Mouse (Mus musculus) frontal cortex, postnatal 10 days (tissue): ENCODE measurements around the gene Jsrp1.

Source experiments
- DNase-seq, 2 experiments: peaks; one replicate each; pipeline ENCODE4 v3.0.0; 2022; ENCODE audit warnings: low spot score in 2 of 2, mixed read lengths in 1 of 2

Gene Jsrp1

GRCm38 (mm10) chr10:80810084-80810483 is 3.2 kb downstream of the Jsrp1 start:
- peak in 1 of 2 experiments; percentile 8 for DNase-seq

GRCm38 (mm10) chr10:80808985-80809632 is 4.2 kb downstream of the Jsrp1 start:
- DNase-seq: peak in 1 of 2 experiments; percentile 13

DNA sequence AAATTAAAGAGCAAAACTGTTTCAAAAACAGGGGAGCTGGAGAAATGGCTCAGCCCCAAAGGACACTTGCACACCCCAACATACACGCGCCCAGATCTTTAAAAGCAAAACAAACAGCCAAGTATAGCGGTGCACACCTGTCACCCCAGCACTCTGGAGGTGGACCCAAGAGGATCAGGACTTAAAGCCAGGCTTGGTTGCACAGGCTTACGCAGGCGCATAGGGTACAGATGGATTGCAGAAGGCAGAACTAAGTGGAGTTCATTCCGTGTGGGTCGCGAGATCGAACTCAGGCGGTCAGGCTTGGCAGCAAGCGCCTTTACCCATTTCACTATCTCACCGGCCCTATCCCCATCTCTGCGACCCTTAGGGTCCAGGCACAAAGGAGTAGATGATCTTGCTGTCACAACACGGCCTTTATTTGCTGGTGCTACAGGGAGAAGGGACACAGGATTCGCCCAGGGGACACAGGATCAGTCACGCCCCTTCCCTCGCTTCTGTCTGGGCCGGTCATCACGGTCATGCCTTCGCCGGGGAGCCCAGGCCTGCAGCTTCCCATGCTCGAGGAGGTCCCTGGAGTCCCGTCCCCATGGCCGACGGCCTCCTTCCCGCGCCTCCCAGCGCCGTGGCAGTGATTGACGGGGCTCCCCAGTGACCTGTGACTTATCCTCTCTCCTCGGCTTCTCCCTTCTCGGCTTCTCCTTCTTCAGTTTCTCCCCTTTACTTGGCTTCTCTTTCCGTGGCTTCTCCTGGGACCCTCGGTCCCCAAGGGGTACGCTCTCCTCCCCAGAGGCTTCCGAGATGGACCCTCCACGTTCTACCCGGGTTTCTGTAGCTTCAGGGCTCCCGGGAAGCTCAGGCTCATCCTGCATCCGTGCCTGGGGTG is 5.0 kb downstream of the Jsrp1 start:
- peak in 1 of 2 experiments; percentile 10 for DNase-seq

GRCm38 (mm10) chr10:80807057-80807627 is 6.2 kb downstream of the Jsrp1 start:
- peak; percentile 83 to 87 for DNase-seq

GRCm38 (mm10) chr10:80806341-80807056 is 6.8 kb downstream of the Jsrp1 start:
- DNase-seq: no peak

- DNase-seq: peak; percentile 67 to 68
Measured at GRCm38 (mm10) chr10:80805925-80806324, 7.4 kb downstream of the Jsrp1 start.

DNA sequence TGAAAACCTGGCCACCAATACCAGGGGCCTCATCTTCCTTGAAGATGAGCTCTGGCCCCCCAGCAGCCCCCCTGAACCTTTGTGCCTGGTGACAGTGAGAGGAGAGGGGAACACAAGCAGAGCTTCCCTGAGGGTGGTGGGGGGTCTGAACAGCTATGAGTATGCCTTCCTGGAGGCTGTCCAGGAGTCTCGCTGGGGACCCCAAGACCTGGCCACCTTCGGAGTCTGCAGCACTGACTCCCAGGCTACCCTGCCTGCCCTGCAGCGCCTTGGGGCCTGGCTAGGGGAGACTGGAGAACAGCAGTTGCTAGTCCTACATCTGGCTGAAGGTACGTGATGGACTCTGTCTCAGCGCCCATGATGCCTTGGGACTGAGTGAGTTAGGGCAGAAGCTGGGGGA is 8.0 kb downstream of the Jsrp1 start:
- DNase-seq: peak in 1 of 2 experiments; percentile 29

DNA sequence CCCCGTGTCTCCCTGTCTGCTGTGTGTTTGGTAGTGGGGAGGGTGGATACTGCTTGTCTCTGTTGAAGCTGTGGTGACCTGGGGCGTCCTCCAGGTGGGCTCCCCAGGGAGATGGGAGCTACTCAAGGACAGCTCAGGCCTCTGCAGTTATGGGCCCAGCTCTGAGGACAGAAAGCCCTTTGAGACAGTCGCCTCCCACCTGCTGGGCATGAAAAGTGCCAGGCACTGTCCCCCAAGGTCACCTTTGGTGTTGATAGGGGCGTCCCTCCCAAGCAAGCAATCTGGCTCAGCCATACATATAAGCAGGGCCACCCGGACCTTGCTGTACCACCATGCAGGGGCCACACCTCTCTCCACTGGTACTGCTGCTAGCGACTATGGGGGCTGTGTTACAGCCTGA is 8.4 kb downstream of the Jsrp1 start, which contains the start of gene Amh:
Gene Amh, plus strand, starts transcription at position 328 of the 400 bp plus-strand sequence.
- peak in 1 of 2 experiments; percentile 13 for DNase-seq

DNA sequence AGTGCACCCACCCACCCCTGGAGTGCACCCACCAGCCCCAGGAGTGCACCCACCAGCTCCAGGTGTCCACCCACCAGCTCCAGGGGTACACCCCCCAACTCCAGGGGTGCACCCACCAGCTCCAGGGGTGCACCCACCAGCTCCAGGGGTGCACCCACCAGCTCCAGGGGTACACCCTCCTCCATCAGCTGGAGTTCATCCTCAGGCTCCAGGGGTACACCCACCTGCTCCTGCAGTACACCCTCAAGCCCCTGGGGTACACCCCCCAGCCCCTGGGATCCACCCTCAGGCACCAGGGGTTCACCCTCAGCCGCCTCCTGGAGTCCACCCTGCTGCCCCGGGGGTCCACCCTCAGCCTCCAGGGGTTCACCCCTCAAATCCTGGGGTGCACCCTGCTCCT is 9.0 kb downstream of the Jsrp1 start:
- DNase-seq: peak in 1 of 2 experiments; percentile 18

DNA sequence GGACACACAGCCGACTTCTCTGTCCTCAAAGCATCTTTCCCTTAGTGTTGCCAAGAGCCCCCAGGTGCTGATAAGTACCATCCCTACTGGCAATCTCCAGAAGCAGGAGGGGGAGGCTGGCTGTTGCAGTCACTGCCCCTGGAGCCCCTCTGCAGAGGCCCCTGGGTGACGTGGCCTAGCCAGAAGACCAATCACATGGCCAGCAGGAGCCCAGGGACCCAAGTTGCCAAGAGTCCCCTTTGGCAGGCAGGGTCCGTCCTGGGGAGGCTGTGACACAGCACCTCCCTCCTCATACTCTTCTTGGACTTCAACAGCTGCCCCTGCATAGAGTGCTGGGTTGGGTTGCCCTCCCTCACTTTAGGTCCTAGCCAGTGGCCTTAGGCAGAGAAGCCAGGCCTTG is 10.3 kb downstream of the Jsrp1 start:
- DNase-seq: no peak

DNA sequence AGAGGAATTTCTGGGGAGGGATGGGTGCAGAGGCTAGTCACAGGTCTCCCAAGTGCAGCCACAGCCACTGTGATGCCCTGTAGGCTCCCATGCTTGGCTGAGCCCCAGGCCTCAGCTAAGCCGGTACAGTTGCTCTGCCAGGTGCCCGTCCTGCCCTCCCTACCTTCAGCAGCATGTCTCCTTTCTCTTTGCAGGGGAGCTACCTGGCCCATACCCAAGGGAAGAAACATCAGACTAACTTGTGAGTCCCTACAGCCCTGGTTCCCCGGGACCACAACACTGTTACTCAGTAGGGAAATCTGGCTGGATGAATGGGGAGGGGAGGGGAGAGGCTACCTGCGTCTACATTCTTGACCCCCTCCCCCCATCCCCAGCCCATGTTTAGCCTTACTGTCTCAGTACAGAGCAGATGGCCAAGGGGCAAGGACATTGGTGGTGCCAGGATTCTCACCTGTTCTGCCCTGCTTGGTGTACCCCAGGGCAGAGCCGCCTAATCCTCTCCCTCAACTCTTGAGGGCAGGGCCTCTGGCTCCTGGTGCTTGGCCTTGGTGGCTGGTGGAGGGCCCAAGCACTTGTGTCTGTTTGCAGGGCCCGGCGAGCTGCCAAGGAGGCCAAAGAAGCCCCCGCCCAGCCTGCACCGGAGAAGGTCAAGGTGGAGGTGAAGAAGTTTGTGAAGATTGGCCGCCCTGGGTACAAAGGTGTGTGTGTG is 10.9 kb downstream of the Jsrp1 start:
- no peak for DNase-seq

DNA sequence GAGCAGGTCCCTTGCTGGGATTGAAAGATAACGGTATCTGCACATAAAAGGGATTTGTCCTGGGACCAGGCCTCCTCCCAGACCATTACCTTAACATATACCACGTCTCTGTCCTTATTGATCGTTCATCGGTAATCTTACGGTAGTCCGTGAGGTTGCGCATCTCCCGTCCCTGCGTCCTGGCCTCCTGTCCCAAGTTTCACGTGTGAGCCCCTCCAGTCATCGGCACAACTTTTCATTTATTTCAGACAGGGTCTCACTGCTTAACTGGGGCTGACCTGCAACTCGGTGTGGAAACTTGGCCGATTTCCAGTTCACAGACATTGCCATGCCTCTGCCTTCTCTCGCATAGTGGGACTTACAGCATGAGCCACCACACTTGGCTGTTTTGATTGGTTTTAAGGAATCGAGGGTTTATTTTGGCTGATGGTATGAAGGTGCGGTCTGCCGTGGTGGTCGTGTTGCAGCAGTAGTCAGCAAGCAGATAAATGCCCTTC is 14.2 kb downstream of the Jsrp1 start:
- peak in 1 of 2 experiments; percentile 6 for DNase-seq

DNA sequence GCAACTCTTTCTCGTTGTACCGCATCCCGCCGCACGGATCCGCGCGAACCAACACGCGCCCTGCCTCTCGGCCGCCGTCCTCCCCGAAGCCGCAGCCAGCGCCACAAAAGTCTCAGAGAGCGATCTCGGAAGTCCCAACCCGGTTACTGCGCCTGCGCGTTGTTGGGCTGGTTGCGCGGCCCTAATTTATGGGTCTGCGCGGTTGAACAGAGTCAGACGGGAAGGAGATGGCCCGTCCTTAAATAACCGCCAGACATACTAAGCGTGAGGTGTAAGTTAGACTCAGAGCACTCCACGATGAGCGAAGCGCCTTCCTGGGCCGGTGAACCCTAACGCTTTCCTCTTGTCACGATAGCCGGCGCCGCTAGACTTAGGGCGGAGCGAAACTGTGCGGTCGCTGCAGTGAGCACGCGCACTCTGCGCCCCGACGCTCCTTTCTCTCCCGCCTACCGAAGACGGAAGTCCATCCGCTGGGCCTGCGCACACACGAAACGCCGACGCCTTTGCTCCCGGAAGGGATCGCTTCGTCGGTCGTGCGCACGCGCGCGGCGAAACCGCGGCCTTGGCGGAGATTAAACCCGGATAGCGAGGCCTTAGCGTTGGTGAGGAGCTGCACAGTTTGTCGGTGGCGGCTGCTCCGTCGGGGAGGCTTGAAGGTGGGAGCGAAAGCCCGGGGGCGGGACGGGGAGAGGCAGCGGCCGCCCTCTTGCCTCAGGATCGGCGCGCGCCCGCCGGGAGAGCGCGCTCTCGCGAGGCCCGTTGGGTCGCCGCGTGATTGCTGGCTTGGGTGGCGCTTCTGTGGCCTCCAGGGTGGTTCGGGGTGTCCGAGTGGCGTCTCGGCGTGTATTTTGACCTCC is 14.9 kb downstream of the Jsrp1 start, which contains the start of the genes Sf3a2 and Plekhj1:
Gene Sf3a2, plus strand, starts transcription at position 49 of the 857 bp plus-strand sequence.
Gene Plekhj1, minus strand, starts transcription at position 477 of the 857 bp plus-strand sequence.
- DNase-seq: peak; percentile 90 to 94

- peak in 1 of 2 experiments; percentile 13 for DNase-seq
Measured at GRCm38 (mm10) chr10:80797186-80798149, 15.8 kb downstream of the Jsrp1 start.

- no peak for DNase-seq
Measured at GRCm38 (mm10) chr10:80796307-80796848, 16.9 kb downstream of the Jsrp1 start.

DNA sequence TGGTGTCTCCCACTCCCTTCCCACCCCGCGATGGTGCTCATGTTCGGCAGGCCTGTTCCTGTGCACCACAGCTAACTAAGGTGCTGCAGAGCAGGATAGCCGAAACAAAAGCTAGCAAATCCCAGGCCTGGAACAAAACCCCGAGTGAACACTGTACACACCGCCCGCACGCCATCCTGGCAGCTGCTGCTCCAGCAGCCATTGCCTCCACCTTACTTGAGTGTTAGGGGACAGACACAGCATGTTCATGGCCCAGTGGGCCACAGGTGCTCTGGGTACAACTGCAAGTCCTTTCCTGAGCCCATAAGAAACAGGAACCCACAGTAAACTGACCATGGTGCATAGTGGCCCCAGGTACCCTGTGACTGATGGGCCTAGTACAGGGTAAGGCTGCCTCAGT is 18.5 kb downstream of the Jsrp1 start:
- DNase-seq: no peak

GRCm38 (mm10) chr10:80793803-80794202 is 19.5 kb downstream of the Jsrp1 start:
- no peak for DNase-seq
